Mouse (Mus musculus) forebrain, embryonic 10.5 days (tissue): ENCODE results near the gene Rps6kc1. TPM values are rescaled to one million over a fixed set of nuclear protein-coding genes. Genes with fewer than 3 reads are reported as not detected.

Experiments used
- DNase-seq: peaks from one replicate; pipeline ENCODE4 v3.0.0-alpha.2; 2017; ENCODE audit warnings: low spot score; ENCODE audit errors: extremely low spot score
- H3K27ac ChIP-seq: fragments of 300-500 bp; sonication (generic); 2 replicates; pipeline ENCODE4 v1.5.1; 2016; ENCODE audit warnings: mild to moderate bottlenecking
- H3K27me3 ChIP-seq: fragments of 300-500 bp; sonication (generic); 2 replicates; pipeline ENCODE4 v1.6.1; 2016; ENCODE audit warnings: mild to moderate bottlenecking; ENCODE audit not compliant: poor library complexity, severe bottlenecking
- H3K36me3 ChIP-seq: fragments of 300-500 bp; sonication (generic); replicated peaks from 2 replicates; pipeline ENCODE4 v1.6.1; 2016; ENCODE audit warnings: mild to moderate bottlenecking, moderate library complexity
- H3K4me1 ChIP-seq: fragments of 300-500 bp; sonication (generic); 2 replicates; pipeline ENCODE4 v1.6.1; 2016
- H3K4me3 ChIP-seq: fragments of 300-500 bp; sonication (generic); 2 replicates; pipeline ENCODE4 v1.5.1; 2016; ENCODE audit warnings: mild to moderate bottlenecking, moderate library complexity
- H3K9me3 ChIP-seq: fragments of 300-500 bp; sonication (generic); 2 replicates; pipeline ENCODE4 v1.6.1; 2016; ENCODE audit warnings: mild to moderate bottlenecking, moderate library complexity
- WGBS: fragments of 180-500 bp; shearing (Covaris S2); methylation state at CpG from one replicate; pipeline ENCODE4 v1.1.7; 2016; 5-methylcytosine and 5-hydroxymethylcytosine counted together
- polyA plus RNA-seq: library from polyadenylated mRNA; unstranded; fragments of >200 nt; fragmentation: Nextera tagmentation; extraction: Ambion mirVana; gene quantifications from 2 replicates; pipeline ENCODE4 v1.2.1, GENCODE M21; 2016

Gene Rps6kc1
- polyA plus RNA-seq, 1 experiment from 2014 or later = 17.3 TPM

DNA sequence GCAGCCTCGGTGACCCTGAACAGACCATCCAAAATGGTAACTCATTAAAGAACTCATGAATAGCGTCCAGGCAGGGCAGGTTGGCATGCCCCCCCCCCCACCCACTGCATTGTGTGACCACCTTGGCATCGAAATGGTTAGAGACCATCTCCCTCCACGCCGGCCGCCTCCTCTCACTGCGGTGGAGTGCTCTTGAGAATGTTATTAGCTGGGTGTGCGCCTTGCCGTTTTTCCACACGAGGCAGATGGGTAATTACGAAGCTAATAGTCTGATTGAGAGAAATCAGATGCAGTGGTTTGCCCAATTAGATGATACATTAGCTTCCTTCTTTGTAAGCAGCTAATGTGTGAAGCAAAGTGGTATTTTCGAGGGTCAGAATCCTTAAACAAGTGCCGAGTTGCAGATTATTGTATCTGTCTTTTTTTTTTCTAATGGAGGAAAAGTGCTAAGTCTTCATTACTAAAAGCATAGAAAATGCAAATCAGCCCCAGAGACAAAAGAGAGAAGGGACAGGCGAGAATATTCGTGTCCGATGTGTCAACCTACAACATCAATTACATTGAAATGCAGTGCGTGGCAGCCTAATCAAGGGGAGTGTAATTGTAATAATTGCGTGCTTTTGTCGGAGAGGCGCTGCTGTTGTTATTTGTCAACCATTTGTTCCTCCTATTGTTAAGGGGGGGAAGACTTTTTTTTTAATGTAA lies 257.4 kb downstream of the Rps6kc1 start:
- 86% methylated on average over 20 of the region's 20 CpGs for WGBS
- Histone ChIP-seq H3K27me3 (0 out of 2 replicates have a peak, but pooled peaks cover 5% of the 10 kb centered on the region), H3K36me3 (no peaks in the 10 kb centered on the region), H3K4me1 (peaks cover 30% of the 10 kb centered on the region), H3K9me3 (no peaks in the 10 kb centered on the region), H3K27ac (no peak overlapping the region), H3K4me3 (no peak overlapping the region)
- no peak for DNase-seq

DNA sequence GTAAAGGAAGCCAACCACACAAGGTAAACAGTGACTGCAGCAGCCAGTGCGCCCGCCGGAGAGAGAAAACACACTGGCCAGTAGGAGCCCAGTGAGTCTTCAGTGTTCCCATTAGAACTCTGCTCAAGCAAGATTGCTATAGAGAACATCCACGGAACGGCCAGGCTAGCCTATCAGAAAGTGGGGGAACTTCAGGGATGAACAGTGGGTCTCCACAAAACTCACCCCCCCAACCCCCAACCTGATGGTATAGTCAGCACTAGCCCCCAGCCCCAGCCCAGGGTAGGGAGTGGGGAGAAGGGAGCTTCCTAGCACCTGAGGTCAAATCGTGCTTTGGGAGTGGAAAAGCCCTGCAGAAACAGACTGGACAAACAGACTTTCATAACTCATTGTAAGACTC lies 258.5 kb downstream of the Rps6kc1 start:
- no peak overlapping the region for H3K4me3 ChIP-seq
- H3K36me3 ChIP-seq = no peaks in the 10 kb centered on the region
- H3K27ac ChIP-seq = no peak overlapping the region
- no peak for DNase-seq
- 0 out of 2 replicates have a peak, but pooled peaks cover 5% of the 10 kb centered on the region for H3K27me3 ChIP-seq
- peaks cover 22% of the 10 kb centered on the region for H3K4me1 ChIP-seq
- no peaks in the 10 kb centered on the region for H3K9me3 ChIP-seq
- 87% methylated on average over 6 of the region's 6 CpGs for WGBS

Other genes with a start within 250 kb of the Rps6kc1 start
- 50.8 and 52.7 TPM in 2 replicates for gene Angel2, start 13.3 kb upstream of the Rps6kc1 start, polyA plus RNA-seq
- gene Vash2, start 67.5 kb upstream of the Rps6kc1 start, polyA plus RNA-seq = 39.0 and 39.7 TPM in 2 replicates
- gene Flvcr1, start 114.4 kb upstream of the Rps6kc1 start, polyA plus RNA-seq = 8.2 and 8.5 TPM in 2 replicates
- not detected in 2 replicates for gene Spata45, start 124.9 kb upstream of the Rps6kc1 start, polyA plus RNA-seq
- 11.6 and 11.9 TPM in 2 replicates for gene Tatdn3, start 151.2 kb upstream of the Rps6kc1 start, polyA plus RNA-seq
- gene Nsl1, start 151.2 kb upstream of the Rps6kc1 start, polyA plus RNA-seq = 38.2 and 39.0 TPM in 2 replicates
- gene Batf3, start 186.1 kb upstream of the Rps6kc1 start, polyA plus RNA-seq = 8.0 and 9.7 TPM in 2 replicates